In genomic region chr13:46883976-46884375, GRCm38 (mm10) we compare ENCODE assay signal across 14 mouse cellular contexts. TPM values are rescaled to one million over a fixed set of nuclear protein-coding genes. Genes with fewer than 3 reads are reported as not detected.
DNase-seq lines count a peak whose midpoint lies in the region; ATAC-seq and TF ChIP-seq lines count a peak whose summit lies in the region.
"Had no signal": no experiment of that assay in that cellular context is flagged by ENCODE, and none has a peak within 500 bp of the region (broad histone marks: within the 10 kb centered on the region; RNA-seq: fewer than 3 reads in every experiment).

No protein-coding gene starts in this region.

- peak overlapping the region; percentile 77 for H3K27ac ChIP-seq in heart, embryonic 10.5 days
- peak overlapping the region; percentile 3; the same call in 1 of the 2 replicates for H3K27ac ChIP-seq in lung, embryonic 14.5 days (ENCODE audit: low read depth)
- H3K27ac ChIP-seq in heart, embryonic 16.5 days (ENCODE audit: low read length) = peak overlapping the region; percentile 87
- H3K27ac ChIP-seq in small intestine, adult 2 months (ENCODE audit: insufficient read depth, low read depth, low read length) = peak overlapping the region; percentile 79
- H3K27ac ChIP-seq: hindbrain, embryonic 14.5 days; neural tube, embryonic 12.5 days had no signal

- no peak for ATAC-seq in lung, embryonic 14.5 days (ENCODE audit: insufficient read depth)
- no peak for ATAC-seq in heart, embryonic 16.5 days (replicated peaks; ENCODE audit: extremely low read depth, insufficient read depth, low FRiP score)
- ATAC-seq in megakaryocyte progenitor cell, adult 5-6 weeks (replicated peaks; ENCODE audit: poor library complexity) = no peak
- ATAC-seq: CD4-positive, CD25-positive, alpha-beta regulatory T cell, adult 4 months; forebrain, postnatal 0 days; midbrain, embryonic 16.5 days had no signal

- no peak overlapping the region for H3K4me3 ChIP-seq in heart, embryonic 10.5 days
- H3K4me3 ChIP-seq in lung, embryonic 14.5 days (ENCODE audit: low read depth, low read length) = no peak overlapping the region
- H3K4me3 ChIP-seq in heart, embryonic 16.5 days (ENCODE audit: low read length) = no peak overlapping the region
- no peak overlapping the region for H3K4me3 ChIP-seq in small intestine, adult 2 months (ENCODE audit: low read depth, low read length)
- H3K4me3 ChIP-seq: neural tube, embryonic 12.5 days had no signal

- H3K36me3 ChIP-seq in heart, embryonic 10.5 days = no peaks in the 10 kb centered on the region
- H3K36me3 ChIP-seq in lung, embryonic 14.5 days (ENCODE audit: insufficient read depth) = no peaks in the 10 kb centered on the region
- no peaks in the 10 kb centered on the region for H3K36me3 ChIP-seq in heart, embryonic 16.5 days (ENCODE audit: control insufficient read depth, insufficient read depth)
- peaks cover 2% of the 10 kb centered on the region; the same call in 1 of the 2 replicates for H3K36me3 ChIP-seq in small intestine, adult 2 months (ENCODE audit: control insufficient read depth, insufficient read depth, low read length)
- H3K36me3 ChIP-seq: neural tube, embryonic 12.5 days had no signal

- H3K4me1 ChIP-seq in heart, embryonic 10.5 days = peaks cover 62% of the 10 kb centered on the region
- peaks cover 26% of the 10 kb centered on the region for H3K4me1 ChIP-seq in lung, embryonic 14.5 days (ENCODE audit: insufficient read depth)
- H3K4me1 ChIP-seq in heart, embryonic 16.5 days (ENCODE audit: control insufficient read depth, insufficient read depth, low read length) = peaks cover 62% of the 10 kb centered on the region
- H3K4me1 ChIP-seq in small intestine, adult 2 months (ENCODE audit: control insufficient read depth, insufficient read depth, insufficient read length, low read length) = peaks cover 26% of the 10 kb centered on the region; the same call in 1 of the 2 replicates
- H3K4me1 ChIP-seq: neural tube, embryonic 12.5 days had no signal

- no peaks in the 10 kb centered on the region for H3K27me3 ChIP-seq in heart, embryonic 10.5 days (ENCODE audit: insufficient read depth, poor library complexity, severe bottlenecking)
- H3K27me3 ChIP-seq in lung, embryonic 14.5 days (ENCODE audit: insufficient read depth, low read length) = no peaks in the 10 kb centered on the region
- H3K27me3 ChIP-seq in heart, embryonic 16.5 days (ENCODE audit: control insufficient read depth, insufficient read depth, low read length) = no peaks in the 10 kb centered on the region
- no peaks in the 10 kb centered on the region for H3K27me3 ChIP-seq in small intestine, adult 2 months (ENCODE audit: control insufficient read depth, insufficient read depth, low read length)
- H3K27me3 ChIP-seq: neural tube, embryonic 12.5 days had no signal

- no peak overlapping the region for H3K4me2 ChIP-seq in lung, embryonic 14.5 days
- no peak overlapping the region for H3K4me2 ChIP-seq in heart, embryonic 16.5 days (ENCODE audit: low read depth, low read length)
- H3K4me2 ChIP-seq: hindbrain, embryonic 14.5 days; liver, embryonic 11.5 days; neural tube, embryonic 12.5 days had no signal

- no peaks in the 10 kb centered on the region for H3K9me3 ChIP-seq in heart, embryonic 10.5 days
- H3K9me3 ChIP-seq in lung, embryonic 14.5 days (ENCODE audit: low read depth, low read length) = no peaks in the 10 kb centered on the region
- no peaks in the 10 kb centered on the region for H3K9me3 ChIP-seq in heart, embryonic 16.5 days (replicated peaks; ENCODE audit: control insufficient read depth, low read length)
- H3K9me3 ChIP-seq: neural tube, embryonic 12.5 days had no signal

- H3K9ac ChIP-seq in lung, embryonic 14.5 days = no peak overlapping the region
- no peak overlapping the region for H3K9ac ChIP-seq in heart, embryonic 16.5 days (ENCODE audit: low read length)
- H3K9ac ChIP-seq: forebrain, postnatal 0 days; hindbrain, embryonic 14.5 days; neural tube, embryonic 12.5 days had no signal

- TF ChIP-seq POLR2A in small intestine, adult 2 months (IDR thresholded peaks at IDR 0.05; ENCODE audit: low read depth, low read length) = no peak

- WGBS in heart, embryonic 10.5 days = 74% methylated on average over 3 of the region's 3 CpGs
- 73% methylated on average over 3 of the region's 3 CpGs for WGBS in lung, embryonic 14.5 days
- WGBS in heart, embryonic 16.5 days = 64% methylated on average over 3 of the region's 3 CpGs
- 73% methylated on average over 3 of the region's 3 CpGs for WGBS in small intestine, adult 2 months

- no peak for TF ChIP-seq CTCF in lung, embryonic 14.5 days (IDR thresholded peaks at IDR 0.05; ENCODE audit: low read depth)
- no peak for TF ChIP-seq CTCF in small intestine, adult 2 months (IDR thresholded peaks at IDR 0.05; ENCODE audit: extremely low read depth, insufficient read length, insufficient replicate concordance, low read depth, low read length)

- no peak for DNase-seq in heart, embryonic 10.5 days (ENCODE audit: low spot score)
- no peak for DNase-seq in heart, adult 8-10 months (ENCODE audit: low spot score)
- DNase-seq in lung, embryonic 14.5 days = no peak
- no peak for DNase-seq in lung, postnatal 25 days (ENCODE audit: low spot score)
- no peak for DNase-seq in left cerebral cortex, postnatal 10 days (ENCODE audit: extremely low spot score in 1 of 2, low spot score in 2 of 2)
- DNase-seq: forebrain, postnatal 0 days had no signal

- intact Hi-C loops in left cerebral cortex, postnatal 10 days (cut with DNase I) = no loop called here

RNA-seq across cellular contexts. Expression of gene Kif13a, which starts 45.7 kb away (rescaled TPM):
- polyA plus RNA-seq in heart, embryonic 10.5 days (2016; fragmentation: Nextera tagmentation; extraction: Ambion mirVana) = 29.1 and 46.4 TPM in 2 replicates
- 100 to 1,000 TPM; 113 to 126 (median 121) TPM for total RNA-seq in heart, adult 8-10 months (2022)
- polyA plus RNA-seq in lung, embryonic 14.5 days (2014; fragmentation: Nextera tagmentation; extraction: Ambion mirVana) = 35.4 and 40.4 TPM in 2 replicates
- polyA plus RNA-seq in heart, embryonic 16.5 days (2015; fragmentation: Nextera tagmentation; extraction: Ambion mirVana) = 17.8 and 30.0 TPM in 2 replicates
- polyA plus RNA-seq in small intestine, adult 2 months (2012; rRNA removed) = 15.7 and 33.5 TPM in 2 replicates
- 10 to 100 TPM; 29.3 to 33.4 TPM for total RNA-seq in left cerebral cortex, postnatal 10 days (2021)
- 20.9 and 24.4 TPM in 2 replicates for total RNA-seq in megakaryocyte progenitor cell, adult 5-6 weeks (2015)
- 31.1 and 41.0 TPM in 2 replicates for total RNA-seq in megakaryocyte progenitor cell, adult 5-6 weeks (2017)

Comparison
In these comparisons a context has a peak if more than half of its experiments do, and no peak if none do; other contexts are left out.
1. H3K27ac ChIP-seq: peak in every context shown above with its lines; median percentile 87 in heart, embryonic 16.5 days; 79 in small intestine, adult 2 months; 77 in heart, embryonic 10.5 days; 3 in lung, embryonic 14.5 days.